Mouse (Mus musculus) colon, adult 2 months (tissue): Measurements from ENCODE around the gene Zc4h2. TPM values are rescaled to one million over a fixed set of nuclear protein-coding genes. Genes with fewer than 3 reads are reported as not detected.

ENCODE experiments used
- polyA plus RNA-seq: library from polyadenylated mRNA; depleted of rRNA; stranded (reverse); fragments of >200 nt; gene quantifications from 2 replicates; pipeline ENCODE4 v1.2.3, GENCODE M21; 2012; rRNA removed

The Zc4h2 gene
- 0.44 and 0.65 TPM in 2 replicates for polyA plus RNA-seq

GRCm38 (mm10) chrX:95657804-95658599 lies at the start of gene Zc4h2:
Zc4h2 (minus strand) TSS chrX:95658509.

Other genes starting within 250 kb of the Zc4h2 start
- gene Amer1, start 213.6 kb downstream of the Zc4h2 start, polyA plus RNA-seq, result 1.2 and 1.4 TPM in 2 replicates
- not detected in 2 replicates for gene Asb12, start 100.5 kb downstream of the Zc4h2 start, polyA plus RNA-seq
- not detected in 2 replicates for gene Pfn5, start 100.4 kb downstream of the Zc4h2 start, polyA plus RNA-seq
- 0.72 and 0.83 TPM in 2 replicates for gene Zc3h12b, start 53.2 kb upstream of the Zc4h2 start, polyA plus RNA-seq